ENCODE assay signal across 8 mouse cellular contexts in the genomic region with DNA sequence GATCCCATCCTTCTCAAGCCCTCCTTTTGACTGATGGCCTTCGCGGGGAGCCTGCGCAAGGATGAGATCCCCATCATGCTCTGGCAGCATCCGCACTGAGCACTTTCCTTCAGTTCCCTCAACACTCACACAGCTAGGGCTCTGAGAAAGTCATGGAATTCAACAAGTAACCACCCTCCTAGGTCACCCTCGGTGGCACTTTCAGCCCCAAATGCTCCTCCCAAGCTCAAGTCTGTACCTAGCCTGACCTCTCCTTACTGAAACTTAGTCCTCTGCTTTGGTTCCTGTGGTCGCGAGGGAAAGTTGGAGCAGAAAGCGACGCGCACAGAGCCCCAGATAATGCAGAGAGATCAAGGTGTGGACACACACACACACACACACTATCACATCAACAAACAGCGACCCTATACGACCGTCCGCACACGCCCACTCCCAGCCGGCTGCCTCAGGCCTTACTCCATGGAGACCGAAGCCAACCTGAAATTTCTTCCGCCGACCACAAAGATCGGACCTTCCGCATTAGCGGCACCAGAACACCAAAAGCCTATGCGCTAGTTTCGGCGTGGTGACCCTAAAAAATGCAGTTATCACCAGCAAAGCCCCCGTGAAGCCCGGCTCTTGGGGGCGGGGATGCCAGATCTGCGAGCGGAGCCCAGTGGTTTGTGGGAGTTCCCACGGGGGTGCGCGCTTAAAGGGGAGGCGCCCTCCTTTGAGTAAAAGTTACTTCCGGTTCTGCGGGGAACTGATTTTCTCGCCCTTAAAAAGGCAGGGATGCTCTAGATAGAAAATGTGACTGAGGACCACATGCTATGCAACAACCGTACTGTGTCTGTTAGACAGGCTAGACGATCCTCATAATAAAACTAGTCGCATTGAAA. TPM values are rescaled to one million over a fixed set of nuclear protein-coding genes. Genes with fewer than 3 reads are reported as not detected.
A peak's percentile ranks its signal among the peaks of the same experiment; 100 is the strongest.
DNase-seq lines count a peak whose midpoint lies in the region; ATAC-seq lines count a peak whose summit lies in the region.

A gene (minus strand): TSS at position 643 of the 878 bp plus-strand sequence.

- intact Hi-C loops in left cerebral cortex, postnatal 10 days (cut with DNase I), result no loop called here

- ATAC-seq in hindbrain, embryonic 15.5 days (ENCODE audit: low FRiP score, low read depth), result peak; percentile 93
- peak; percentile 76 for ATAC-seq in megakaryocyte progenitor cell, adult 5-6 weeks (replicated peaks; ENCODE audit: poor library complexity)
- no peak for ATAC-seq in erythroid progenitor cell, adult 5-6 weeks (replicated peaks; ENCODE audit: low FRiP score, poor library complexity, severe bottlenecking)

- peak; percentile 75 for DNase-seq in ZHBTc4 (ENCODE audit: low read depth, low spot score)
- peak; percentile 84 to 85 for DNase-seq in cerebellum, postnatal 10 days
- DNase-seq in frontal cortex, postnatal 36 days (ENCODE audit: low spot score in 2 of 2), result peak; percentile 66 to 69
- peak; percentile 46 to 86 for DNase-seq in left cerebral cortex, postnatal 10 days (ENCODE audit: extremely low spot score in 1 of 2, low spot score in 2 of 2)
- DNase-seq in right cerebral cortex, postnatal 14 days, result peak; percentile 68

- H3K9me3 ChIP-seq in hindbrain, embryonic 15.5 days, result no peaks in the 10 kb centered on the region

- H3K36me3 ChIP-seq in hindbrain, embryonic 15.5 days, result peaks cover 6% of the 10 kb centered on the region; the same call in 1 of the 2 replicates

- 3% methylated on average over 40 of the region's 40 CpGs for WGBS in hindbrain, embryonic 15.5 days

- peak within 1 kb of the TSS; percentile 81 for H3K4me2 ChIP-seq in hindbrain, embryonic 15.5 days

- peak within 1 kb of the TSS; percentile 80 for H3K27ac ChIP-seq in hindbrain, embryonic 15.5 days (replicated peaks)

- peak within 1 kb of the TSS; percentile 57 for H3K9ac ChIP-seq in hindbrain, embryonic 15.5 days

- H3K27me3 ChIP-seq in hindbrain, embryonic 15.5 days, result no peaks in the 10 kb centered on the region

- H3K4me3 ChIP-seq in hindbrain, embryonic 15.5 days, result peak within 1 kb of the TSS; percentile 60

- H3K4me1 ChIP-seq in hindbrain, embryonic 15.5 days (replicated peaks), result peaks cover 9% of the 10 kb centered on the region

RNA-seq across cellular contexts. Expression of the gene that starts here (rescaled TPM):
- 12.2 and 12.4 TPM in 2 replicates for polyA plus RNA-seq in hindbrain, embryonic 15.5 days (2015; fragmentation: Nextera tagmentation; extraction: Ambion mirVana)
- total RNA-seq in left cerebral cortex, postnatal 10 days (2021), result 10 to 100 TPM; 15.6 to 15.9 TPM
- 0.59 and 2.4 TPM in 2 replicates for total RNA-seq in megakaryocyte progenitor cell, adult 5-6 weeks (2015)
- total RNA-seq in megakaryocyte progenitor cell, adult 5-6 weeks (2017), result 0.58 and 3.3 TPM in 2 replicates
- not detected in 2 replicates for total RNA-seq in erythroid progenitor cell, adult 5-6 weeks (2015; ENCODE audit: low replicate concordance)
- total RNA-seq in erythroid progenitor cell, adult 5-6 weeks (2017; ENCODE audit: low replicate concordance), result 1.8 TPM in 1 of 2 replicates, not detected in the other
